Mouse (Mus musculus): Measurements from ENCODE around the gene Arl3.

DNA sequence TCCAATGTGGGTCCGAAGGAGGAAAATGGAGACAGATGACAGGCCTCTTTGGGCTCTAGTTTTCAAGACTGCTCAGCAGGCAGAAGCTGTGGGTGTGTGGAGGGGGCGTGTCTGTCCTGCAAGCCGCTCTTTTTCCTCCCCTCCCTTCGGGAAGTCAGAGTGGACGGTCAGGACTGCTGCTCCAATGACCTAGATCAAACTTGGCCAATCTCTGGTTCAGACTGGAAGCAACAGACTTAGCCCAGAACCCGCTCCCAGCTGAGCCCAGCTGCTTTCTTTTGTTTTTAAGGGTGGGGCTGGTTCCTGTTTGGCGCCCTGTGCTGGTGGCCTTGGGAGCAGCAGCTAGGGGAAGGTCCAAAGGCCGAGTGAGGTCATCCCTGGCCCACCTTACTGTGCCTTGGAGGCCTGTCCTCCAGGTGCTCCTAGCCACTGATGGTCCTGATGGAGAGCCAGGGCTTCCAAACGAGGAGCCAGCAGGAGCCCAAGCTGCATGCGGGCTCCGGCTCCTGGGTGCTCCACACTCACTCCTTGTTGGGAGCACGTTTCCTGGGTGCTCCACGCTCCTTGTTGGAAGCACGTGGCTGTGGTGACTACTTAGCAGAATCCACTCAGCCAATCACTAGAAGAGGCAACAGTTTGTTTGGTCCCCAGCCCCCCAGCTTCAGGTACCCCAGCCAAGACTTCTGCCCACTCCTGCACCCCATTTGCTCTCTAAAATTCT, 48.2 kb downstream of the Arl3 start:
- TF ChIP-seq CTCF (IDR thresholded peaks at IDR 0.05; ENCODE audit: borderline replicate concordance, insufficient read depth, low read depth, low read length) (no peak), POLR2A (IDR thresholded peaks at IDR 0.05; ENCODE audit: borderline replicate concordance, insufficient read depth, low read length) (no peak)

Measured in cerebellum, adult 2 months (tissue).